ENCODE assay signal across 11 mouse cellular contexts in genomic region chr15:93913462-93913861, GRCm38 (mm10).
DNase-seq lines count a peak whose midpoint lies in the region; ATAC-seq and TF ChIP-seq lines count a peak whose summit lies in the region.
"Had no signal": no experiment of that assay in that cellular context is flagged by ENCODE, and none has a peak within 500 bp of the region (broad histone marks: within the 10 kb centered on the region; RNA-seq: fewer than 3 reads in every experiment).

No protein-coding gene starts in this region.

- H3K9ac ChIP-seq in forebrain, embryonic 15.5 days (replicated peaks) = no peak overlapping the region
- H3K9ac ChIP-seq in forebrain, embryonic 12.5 days = no peak overlapping the region

- H3K36me3 ChIP-seq in forebrain, embryonic 10.5 days (replicated peaks) = no peaks in the 10 kb centered on the region
- H3K36me3 ChIP-seq in forebrain, embryonic 15.5 days = no peaks in the 10 kb centered on the region
- no peaks in the 10 kb centered on the region for H3K36me3 ChIP-seq in forebrain, embryonic 12.5 days (replicated peaks)

- no peaks in the 10 kb centered on the region for H3K9me3 ChIP-seq in forebrain, embryonic 10.5 days
- H3K9me3 ChIP-seq in forebrain, embryonic 15.5 days = no peaks in the 10 kb centered on the region
- H3K9me3 ChIP-seq in forebrain, embryonic 12.5 days = no peaks in the 10 kb centered on the region

- no peak overlapping the region for H3K4me2 ChIP-seq in forebrain, embryonic 15.5 days (replicated peaks)
- H3K4me2 ChIP-seq in forebrain, embryonic 12.5 days = no peak overlapping the region

- peaks cover 38% of the 10 kb centered on the region for H3K4me1 ChIP-seq in forebrain, embryonic 10.5 days
- H3K4me1 ChIP-seq in forebrain, embryonic 15.5 days = peaks cover 5% of the 10 kb centered on the region; the same call in 1 of the 2 replicates
- H3K4me1 ChIP-seq in forebrain, embryonic 12.5 days = peaks cover 17% of the 10 kb centered on the region

- H3K27ac ChIP-seq in forebrain, embryonic 10.5 days = 0 out of 2 replicates have a peak overlapping the region, but pooled peaks have one; percentile 44
- H3K27ac ChIP-seq in forebrain, embryonic 15.5 days (replicated peaks) = no peak overlapping the region
- no peak overlapping the region for H3K27ac ChIP-seq in forebrain, embryonic 12.5 days
- H3K27ac ChIP-seq in layer of hippocampus, adult 2 months = no peak overlapping the region

- H3K27me3 ChIP-seq in forebrain, embryonic 10.5 days (ENCODE audit: poor library complexity, severe bottlenecking) = no peaks in the 10 kb centered on the region
- H3K27me3 ChIP-seq in forebrain, embryonic 15.5 days = no peaks in the 10 kb centered on the region
- no peaks in the 10 kb centered on the region for H3K27me3 ChIP-seq in forebrain, embryonic 12.5 days

- no peak for ATAC-seq in forebrain, embryonic 15.5 days (replicated peaks)
- 0 out of 2 replicates have a peak, but pooled peaks have one; percentile 47 for ATAC-seq in megakaryocyte-erythroid progenitor cell, adult 5-6 weeks (replicated peaks; ENCODE audit: low FRiP score, low TSS enrichment, poor library complexity, severe bottlenecking)
- no peak for ATAC-seq in forebrain, embryonic 12.5 days (ENCODE audit: low FRiP score)

- WGBS in forebrain, embryonic 10.5 days = 75% methylated on average over 5 of the region's 5 CpGs
- 84% methylated on average over 5 of the region's 5 CpGs for WGBS in forebrain, embryonic 15.5 days
- 82% methylated on average over 5 of the region's 5 CpGs for WGBS in forebrain, embryonic 12.5 days

- no peak for DNase-seq in forebrain, embryonic 10.5 days (ENCODE audit: extremely low spot score, low spot score)
- peak; percentile 28 for DNase-seq in right cerebral cortex, adult 18-20 months
- DNase-seq in right cerebral cortex, adult 2 months (ENCODE audit: low spot score in 2 of 2) = no peak
- no peak for DNase-seq in urinary bladder, adult 2 months (ENCODE audit: low spot score)
- DNase-seq in layer of hippocampus, adult 2 months (ENCODE audit: low spot score in 2 of 2) = no peak
- DNase-seq: cerebellum, adult 9-10 months; kidney, adult 18-20 months; lung, postnatal 14 days had no signal

- no peak overlapping the region for H3K4me3 ChIP-seq in forebrain, embryonic 10.5 days
- no peak overlapping the region for H3K4me3 ChIP-seq in forebrain, embryonic 15.5 days
- no peak overlapping the region for H3K4me3 ChIP-seq in forebrain, embryonic 12.5 days (replicated peaks)
- H3K4me3 ChIP-seq in layer of hippocampus, adult 2 months = no peak overlapping the region

- no peak for TF ChIP-seq CTCF in layer of hippocampus, adult 2 months (conservative IDR thresholded peaks at IDR 0.05)
